Mouse (Mus musculus) MEL (cell line): ENCODE results near the gene Mfap4. TPM values are rescaled to one million over a fixed set of nuclear protein-coding genes. Genes with fewer than 3 reads are reported as not detected.

Experiments
- DNase-seq: peaks from one replicate; pipeline ENCODE4 v3.0.0; 2011; ENCODE audit warnings: low read depth, low spot score
- H3K27ac ChIP-seq: 2 replicates; pipeline ENCODE4 v1.5.1; 2012; ENCODE audit warnings: low read depth, mild to moderate bottlenecking, control low read depth, low read length, moderate library complexity; ENCODE audit not compliant: control insufficient read depth
- H3K27me3 ChIP-seq, 2 experiments: fragments of 150-350 bp in 1 of 2; sonication (generic) in 1 of 2; 2 replicates each; pipeline ENCODE4 v1.6.1; 2012; ENCODE audit warnings: low read length in 2 of 2, mild to moderate bottlenecking in 2 of 2, improper control_type of control experiment in 1 of 2, moderate library complexity in 1 of 2; ENCODE audit not compliant: insufficient read depth in 2 of 2, control insufficient read depth in 1 of 2
- H3K36me3 ChIP-seq, 2 experiments: 2 replicates each; pipeline ENCODE4 v1.6.1; 2012 to 2014; ENCODE audit warnings: low read length in 2 of 2, improper control_type of control experiment in 1 of 2, inconsistent platforms in 1 of 2, mild to moderate bottlenecking in 1 of 2; ENCODE audit not compliant: insufficient read depth in 2 of 2, control insufficient read depth in 1 of 2
- H3K4me1 ChIP-seq, 2 experiments: fragments of 150-350 bp in 1 of 2; sonication (generic) in 1 of 2; 2 replicates each; pipeline ENCODE4 v1.6.1; 2012; ENCODE audit warnings: low read length in 2 of 2, improper control_type of control experiment in 1 of 2, mild to moderate bottlenecking in 1 of 2; ENCODE audit not compliant: insufficient read depth in 2 of 2, control insufficient read depth in 1 of 2
- H3K4me3 ChIP-seq, 2 experiments: fragments of 150-350 bp in 1 of 2; sonication (generic) in 1 of 2; 2 replicates each; pipeline ENCODE4 v1.5.1; 2012; ENCODE audit warnings: low read depth in 2 of 2, low read length in 2 of 2, mild to moderate bottlenecking in 2 of 2, moderate library complexity in 2 of 2, control low read depth in 1 of 2, improper control_type of control experiment in 1 of 2; ENCODE audit not compliant: control insufficient read depth in 1 of 2, insufficient read depth in 1 of 2
- H3K79me2 ChIP-seq: 2 replicates; pipeline ENCODE4 v1.6.1; 2012; ENCODE audit warnings: mild to moderate bottlenecking, low read length, moderate library complexity; ENCODE audit not compliant: control insufficient read depth, poor library complexity, insufficient read depth
- H3K9ac ChIP-seq: 2 replicates; pipeline ENCODE4 v1.6.1; 2012; ENCODE audit warnings: low read depth, mild to moderate bottlenecking, control low read depth, low read length, moderate library complexity; ENCODE audit not compliant: control insufficient read depth, poor library complexity, severe bottlenecking
- H3K9me3 ChIP-seq: fragments of 150-350 bp; sonication (generic); replicated peaks from 2 replicates; pipeline ENCODE4 v1.6.1; 2012; ENCODE audit warnings: mild to moderate bottlenecking, low read length, improper control_type of control experiment, moderate library complexity; ENCODE audit not compliant: insufficient read depth
- BHLHE40 ChIP-seq: IDR thresholded peaks from 2 replicates; pipeline ENCODE4 v1.6.1; 2012; ENCODE audit warnings: low read depth, mild to moderate bottlenecking, inconsistent platforms, low read length, improper control_type of control experiment, borderline replicate concordance
- ELF1 ChIP-seq: IDR thresholded peaks from 2 replicates; pipeline ENCODE4 v1.6.1; 2014; ENCODE audit warnings: low read depth, mild to moderate bottlenecking, inconsistent platforms, low read length, improper control_type of control experiment, moderate library complexity
- EP300 ChIP-seq, 2 experiments: IDR thresholded peaks; 2 replicates each; pipeline ENCODE4 v1.6.1; 2011; ENCODE audit warnings: improper control_type of control experiment in 2 of 2, low read length in 2 of 2, low read depth in 1 of 2, mild to moderate bottlenecking in 1 of 2
- ETS1 ChIP-seq: IDR thresholded peaks from 2 replicates; pipeline ENCODE4 v1.6.1; 2012; ENCODE audit warnings: low read depth, mild to moderate bottlenecking, inconsistent platforms, low read length, improper control_type of control experiment, moderate library complexity
- HCFC1 ChIP-seq: IDR thresholded peaks from 2 replicates; pipeline ENCODE4 v1.6.1; 2012; ENCODE audit warnings: low read depth, mild to moderate bottlenecking, inconsistent platforms, low read length, improper control_type of control experiment, moderate library complexity
- JUND ChIP-seq: IDR thresholded peaks from 2 replicates; pipeline ENCODE4 v1.6.1; 2011; ENCODE audit warnings: low read depth, mild to moderate bottlenecking, improper control_type of control experiment, low read length
- KAT2A ChIP-seq: conservative IDR thresholded peaks from 2 replicates; pipeline ENCODE4 v1.6.1; 2012; ENCODE audit warnings: low read depth, low read length, improper control_type of control experiment, inconsistent platforms
- MAFK ChIP-seq: IDR thresholded peaks from 2 replicates; pipeline ENCODE4 v1.6.1; 2011; ENCODE audit warnings: low read depth, mild to moderate bottlenecking, low read length, improper control_type of control experiment, borderline replicate concordance
- MAX ChIP-seq: IDR thresholded peaks from 2 replicates; pipeline ENCODE4 v1.6.1; 2011; ENCODE audit warnings: low read length, improper control_type of control experiment
- MAZ ChIP-seq: IDR thresholded peaks from 2 replicates; pipeline ENCODE4 v1.6.1; 2012; ENCODE audit warnings: low read depth, mild to moderate bottlenecking, inconsistent platforms, low read length, improper control_type of control experiment
- MEF2A ChIP-seq: IDR thresholded peaks from 2 replicates; pipeline ENCODE4 v1.6.1; 2014; ENCODE audit warnings: low read depth, mild to moderate bottlenecking, inconsistent platforms, low read length, improper control_type of control experiment; ENCODE audit not compliant: poor library complexity, insufficient replicate concordance, severe bottlenecking; ENCODE audit errors: extremely low read depth
- MYB ChIP-seq: IDR thresholded peaks from 2 replicates; pipeline ENCODE4 v1.6.1; 2011; ENCODE audit warnings: mild to moderate bottlenecking, low read depth, low read length, improper control_type of control experiment
- MYC ChIP-seq: IDR thresholded peaks from 2 replicates; pipeline ENCODE4 v1.6.1; 2011; ENCODE audit warnings: low read depth, mild to moderate bottlenecking, low read length, improper control_type of control experiment, moderate library complexity
- POLR2A ChIP-seq, 2 experiments: IDR thresholded peaks; 2 replicates each; pipeline ENCODE4 v1.6.1; 2011 to 2012; ENCODE audit warnings: low read length in 2 of 2, mild to moderate bottlenecking in 2 of 2, control low read depth in 1 of 2, improper control_type of control experiment in 1 of 2, low read depth in 1 of 2, moderate library complexity in 1 of 2; ENCODE audit not compliant: control insufficient read depth in 1 of 2, insufficient read depth in 1 of 2, poor library complexity in 1 of 2
- POLR2AphosphoS2 ChIP-seq: IDR thresholded peaks from 2 replicates; pipeline ENCODE4 v1.6.1; 2011; ENCODE audit warnings: low read length, improper control_type of control experiment
- RCOR1 ChIP-seq: IDR thresholded peaks from 2 replicates; pipeline ENCODE4 v1.6.1; 2012; ENCODE audit warnings: low read depth, mild to moderate bottlenecking, inconsistent platforms, low read length, improper control_type of control experiment
- TAL1 ChIP-seq: IDR thresholded peaks from 2 replicates; pipeline ENCODE4 v1.6.1; 2012; ENCODE audit warnings: mild to moderate bottlenecking, inconsistent platforms, low read length, moderate library complexity, mixed read lengths
- TBP ChIP-seq: IDR thresholded peaks from 2 replicates; pipeline ENCODE4 v1.8.0; 2011; ENCODE audit warnings: low read depth, low read length, improper control_type of control experiment
- TCF12 ChIP-seq: IDR thresholded peaks from 2 replicates; pipeline ENCODE4 v1.6.1; 2014; ENCODE audit warnings: low read depth, mild to moderate bottlenecking, inconsistent platforms, low read length, improper control_type of control experiment, moderate library complexity
- UBTF ChIP-seq: IDR thresholded peaks from 2 replicates; pipeline ENCODE4 v1.6.1; 2012; ENCODE audit warnings: low read depth, mild to moderate bottlenecking, inconsistent platforms, low read length, improper control_type of control experiment, moderate library complexity, borderline replicate concordance; ENCODE audit not compliant: insufficient read depth
- USF2 ChIP-seq, 2 experiments: IDR thresholded peaks; 2 replicates each; pipeline ENCODE4 v1.6.1; 2011 to 2012; ENCODE audit warnings: improper control_type of control experiment in 2 of 2, low read length in 2 of 2, borderline replicate concordance in 1 of 2, inconsistent platforms in 1 of 2, low read depth in 1 of 2, mild to moderate bottlenecking in 1 of 2; ENCODE audit not compliant: insufficient read depth in 1 of 2
- polyA plus RNA-seq, 2 experiments: library from polyadenylated mRNA; stranded (reverse) in 1 of 2; unstranded in 1 of 2; fragments of >175 nt in 1 of 2; fragments of >200 nt in 1 of 2; gene quantifications; 2 replicates each; pipeline versions ENCODE4 v1.2.1 to v1.2.4; 2012; ENCODE audit warnings: low replicate concordance in 2 of 2, low read depth in 1 of 2; ENCODE audit not compliant: insufficient read length in 2 of 2, insufficient read depth in 1 of 2, missing spikeins in 1 of 2
- total RNA-seq: library from RNA; depleted of rRNA; stranded (reverse); fragments of 300-350 nt; gene quantifications from 2 replicates; pipeline ENCODE4 v1.2.3, GENCODE M21; 2012

The Mfap4 gene
- total and polyA plus RNA-seq, 3 experiments: not detected

DNA sequence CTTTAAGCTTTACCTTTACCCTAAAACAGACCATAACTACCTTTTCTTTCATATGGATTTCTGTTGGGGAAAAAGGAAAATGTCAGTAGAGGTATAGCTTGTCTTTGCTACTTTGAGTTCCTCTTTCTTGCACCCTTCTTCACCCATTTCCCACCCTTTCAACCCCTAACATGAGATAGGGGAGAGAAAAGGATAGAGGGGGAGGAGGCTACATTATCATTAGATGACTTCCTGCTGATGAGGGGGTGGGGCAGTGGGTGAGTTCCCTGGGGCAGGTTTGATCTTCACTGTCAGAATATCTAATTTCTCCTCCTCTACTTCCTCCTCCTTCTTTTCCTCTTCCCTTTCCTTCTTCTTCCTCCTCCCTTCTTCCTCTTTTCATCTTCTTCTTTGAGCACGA, 12.3 kb downstream of the Mfap4 start (continued):
- TF ChIP-seq MEF2A (no peak), BHLHE40 (0 out of 2 replicates have a peak, but pooled peaks have one; percentile 44), HCFC1 (no peak; the same call in 1 of the 2 replicates), USF2 (IDR thresholded peaks at IDR 0.05; ENCODE audit: borderline replicate concordance in 1 of 2, insufficient read depth in 1 of 2, low read depth in 1 of 2, low read length in 2 of 2) (no peak)

DNA sequence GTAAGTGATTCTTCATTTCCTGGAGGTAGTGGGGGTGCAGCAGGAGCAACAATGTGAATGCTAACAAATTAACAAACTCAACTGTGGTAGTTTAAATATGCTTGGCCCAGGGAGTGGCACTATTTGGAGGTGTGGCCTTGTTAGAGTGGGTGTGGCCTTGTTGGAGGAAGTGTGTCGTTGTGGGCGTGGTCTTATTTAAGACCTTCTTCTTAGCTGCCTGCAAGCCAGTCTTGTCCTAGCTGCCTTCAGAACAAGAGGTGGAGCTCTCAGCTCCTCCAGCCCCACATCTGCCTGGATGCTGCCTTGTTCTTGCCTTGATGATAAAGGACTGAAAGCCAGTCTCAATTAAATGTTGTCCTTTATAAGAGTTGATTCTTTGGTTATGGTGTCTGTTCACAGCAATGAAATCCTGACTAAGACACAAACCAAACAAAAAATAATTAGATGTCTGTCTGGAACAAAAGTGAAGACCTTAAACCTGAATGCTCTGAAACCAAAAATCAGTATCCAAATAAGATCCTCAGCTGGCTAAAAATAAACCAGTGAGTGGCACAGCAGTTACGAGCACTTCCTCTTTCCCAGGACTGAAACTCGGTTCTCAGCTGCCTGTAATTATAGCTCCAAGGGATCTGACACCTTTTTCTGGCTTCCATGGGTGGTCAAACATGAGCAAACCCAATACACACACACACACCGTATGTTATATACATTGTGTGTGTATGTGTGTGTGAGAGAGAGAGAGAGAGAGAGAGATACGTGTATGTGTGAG, 13.7 kb downstream of the Mfap4 start:
- TF ChIP-seq POLR2A (IDR thresholded peaks at IDR 0.05; ENCODE audit: control insufficient read depth in 1 of 2, insufficient read depth in 1 of 2, low read depth in 1 of 2, low read length in 2 of 2, poor library complexity in 1 of 2) (peak in 1 of 2 experiments; percentile 53; a peak in 1 of 4 replicates), MYB (no peak), TCF12 (0 out of 2 replicates have a peak, but pooled peaks have one; percentile 53), RCOR1 (peak; percentile 91), TAL1 (no peak), EP300 (IDR thresholded peaks at IDR 0.05; ENCODE audit: low read depth in 1 of 2, low read length in 2 of 2) (peak in 1 of 2 experiments; percentile 26; a peak in 2 of 4 replicates), ETS1 (peak; percentile 45), MEF2A (0 out of 2 replicates have a peak, but pooled peaks have one; percentile 82), TBP (peak; percentile 95), MAX (0 out of 2 replicates have a peak, but pooled peaks have one; percentile 18)
- no peaks in the 10 kb centered on the region for H3K27me3 ChIP-seq
- peaks cover 0 to 33% of the 10 kb centered on the region in 2 experiments; a peak in 2 of 4 replicates for H3K36me3 ChIP-seq
- DNase-seq: peak; percentile 81
- peak overlapping the region in 1 of 2 experiments; percentile 9; a peak in 1 of 4 replicates for H3K4me3 ChIP-seq
- peak overlapping the region; percentile 26; the same call in 1 of the 2 replicates for H3K27ac ChIP-seq
- peaks cover 5 to 36% of the 10 kb centered on the region in 2 experiments for H3K4me1 ChIP-seq
- H3K79me2 ChIP-seq: no peaks in the 10 kb centered on the region; the same call in 1 of the 2 replicates
- no peaks in the 10 kb centered on the region for H3K9me3 ChIP-seq
- peak overlapping the region; percentile 25; the same call in 1 of the 2 replicates for H3K9ac ChIP-seq

DNA sequence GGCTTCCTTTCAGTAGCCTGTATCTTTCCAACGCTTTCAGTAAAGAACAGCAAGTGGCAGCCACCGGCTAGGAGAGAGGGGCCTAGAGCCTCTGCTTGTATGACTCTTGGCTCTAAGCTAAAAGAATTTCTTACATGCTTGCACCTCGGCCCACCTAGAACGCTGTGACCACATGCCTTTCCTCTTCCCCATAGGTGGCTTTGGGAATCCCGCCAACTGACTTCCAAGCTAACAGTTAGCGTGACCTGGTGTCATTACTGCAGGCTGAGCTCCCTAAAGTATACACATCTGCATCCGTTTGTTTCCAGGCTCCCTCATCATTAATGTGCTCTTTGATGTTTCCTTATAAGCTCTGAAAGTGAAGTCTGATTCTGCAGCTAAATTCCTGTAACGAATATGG, 18.7 kb downstream of the Mfap4 start:
- TF ChIP-seq UBTF (no peak), POLR2AphosphoS2 (no peak), RCOR1 (no peak), MYB (no peak), MAZ (no peak), ELF1 (no peak), ETS1 (no peak), MAFK (no peak), MEF2A (no peak), EP300 (IDR thresholded peaks at IDR 0.05; ENCODE audit: low read depth in 1 of 2, low read length in 2 of 2) (no peak), MYC (no peak), HCFC1 (no peak), BHLHE40 (no peak), JUND (no peak), KAT2A (no peak), TBP (no peak), TAL1 (no peak)
- TF ChIP-seq, all 39 proteins: peak for 0
- H3K9ac ChIP-seq: no peak overlapping the region
- no peaks in the 10 kb centered on the region for H3K9me3 ChIP-seq
- H3K4me1 ChIP-seq: peaks cover 2 to 20% of the 10 kb centered on the region in 2 experiments
- peaks cover 0 to 8% of the 10 kb centered on the region in 2 experiments; a peak in 2 of 4 replicates for H3K36me3 ChIP-seq
- DNase-seq: no peak
- H3K27me3 ChIP-seq: no peaks in the 10 kb centered on the region
- no peak overlapping the region for H3K27ac ChIP-seq
- no peaks in the 10 kb centered on the region; the same call in 1 of the 2 replicates for H3K79me2 ChIP-seq
- no peak overlapping the region for H3K4me3 ChIP-seq
